Mouse (Mus musculus): ENCODE measurements at regions not wholly inside any gene's neighbourhood (a gene's known extent, or its start where the extent isn't known, plus 50 kb on each side); places are given as distances from the start of the nearest gene placed in this dataset.
"Not testable (repeated sequence)": the region's sequence is repeated elsewhere in the genome, so short reads cannot be mapped to it uniquely, and the experiment has no call there.

DNA sequence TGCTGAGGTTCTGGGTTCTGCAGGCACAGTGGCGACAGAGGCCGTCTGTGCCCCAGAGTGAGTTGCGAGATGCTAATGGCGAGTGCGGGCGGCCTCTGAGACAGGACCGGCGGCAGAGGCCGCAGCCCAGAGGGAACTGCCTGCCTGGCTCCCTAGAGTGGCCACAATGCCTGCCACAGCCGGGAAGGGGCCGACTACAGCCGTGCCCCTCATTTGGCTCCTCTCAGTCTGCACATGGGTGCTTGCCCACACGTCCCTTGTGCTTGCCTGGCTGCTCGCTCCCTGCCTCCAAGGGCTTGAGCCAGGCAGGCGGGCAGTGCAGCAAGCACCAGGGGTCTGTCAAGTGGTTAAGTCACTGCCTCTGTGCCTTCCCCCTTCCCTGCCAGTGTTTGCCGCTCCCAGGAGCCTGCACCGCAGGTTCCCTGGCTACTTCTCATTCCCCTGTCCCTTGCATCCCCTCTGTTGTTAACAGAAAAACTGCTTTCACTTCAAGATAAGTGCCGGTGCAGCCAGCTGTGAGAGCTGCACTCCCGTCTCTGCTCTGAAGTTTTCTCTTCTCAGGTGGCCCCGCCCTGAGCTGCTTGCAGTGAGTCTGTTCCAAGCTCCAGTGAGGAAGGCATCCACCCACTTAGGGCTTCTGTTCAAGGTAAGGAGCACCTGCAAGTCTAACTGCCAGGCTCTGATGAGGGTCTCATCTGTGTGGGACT lies 64.1 kb upstream of the Tgm3 start:
- ATAC-seq (ENCODE audit: insufficient read depth): no peak
- Histone ChIP-seq H3K4me1 (replicated peaks; ENCODE audit: control insufficient read depth in 2 of 2, insufficient read depth in 2 of 2, low read length in 1 of 2) (no peaks in the 10 kb centered on the region), H3K27ac (no peak overlapping the region), H3K27me3 (ENCODE audit: control insufficient read depth, insufficient read depth, low read length) (no peaks in the 10 kb centered on the region), H3K36me3 (replicated peaks; ENCODE audit: control insufficient read depth, insufficient read depth, low read depth) (no peaks in the 10 kb centered on the region), H3K4me2 (ENCODE audit: low read depth) (0 out of 2 replicates have a peak overlapping the region, but pooled peaks have one; percentile 22), H3K4me3 (ENCODE audit: insufficient read depth in 1 of 2, low read depth in 2 of 2, low read length in 2 of 2) (no peak overlapping the region), H3K9ac (replicated peaks) (no peak overlapping the region), H3K9me3 (ENCODE audit: control insufficient read depth, low read length) (no peaks in the 10 kb centered on the region)
- WGBS (ENCODE audit: insufficient replicate concordance): 56% methylated on average over 20 of the region's 20 CpGs
- DNase-seq (ENCODE audit: low read depth in 3 of 3, low spot score in 3 of 3): no peak
- no peak for TF ChIP-seq EP300 (IDR thresholded peaks at IDR 0.05; ENCODE audit: low read depth)
- TF ChIP-seq CTCF (IDR thresholded peaks at IDR 0.05; ENCODE audit: low read depth): no peak

DNA sequence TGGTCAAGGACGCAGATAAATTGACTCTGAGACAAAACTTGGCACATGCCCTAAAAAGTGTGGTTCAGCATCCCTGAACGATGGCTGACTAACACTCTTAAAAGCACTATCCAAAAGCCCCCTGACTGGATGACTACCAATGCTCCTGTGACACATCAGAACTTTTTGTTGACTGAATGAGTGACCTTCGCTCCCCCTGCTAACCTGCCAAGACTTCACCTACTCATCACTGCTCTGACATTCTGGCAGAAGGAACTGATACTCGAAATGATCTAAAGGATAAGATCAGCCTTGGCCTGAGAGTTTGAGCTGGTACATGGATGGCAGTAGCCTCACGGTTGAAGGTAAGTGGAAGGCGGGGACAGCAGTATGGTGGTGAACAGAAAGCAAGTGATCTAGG lies 62.4 kb upstream of the Tgm3 start:
- not testable (repeated sequence) for H3K36me3 ChIP-seq (replicated peaks; ENCODE audit: control insufficient read depth, insufficient read depth, low read depth); H3K27ac ChIP-seq; H3K27me3 ChIP-seq (ENCODE audit: control insufficient read depth, insufficient read depth, low read length); ATAC-seq (ENCODE audit: insufficient read depth); H3K4me3 ChIP-seq (ENCODE audit: insufficient read depth in 1 of 2, low read depth in 2 of 2, low read length in 2 of 2); H3K9ac ChIP-seq (replicated peaks); H3K4me1 ChIP-seq (replicated peaks; ENCODE audit: control insufficient read depth in 2 of 2, insufficient read depth in 2 of 2, low read length in 1 of 2); DNase-seq (ENCODE audit: low read depth in 3 of 3, low spot score in 3 of 3); H3K4me2 ChIP-seq (ENCODE audit: low read depth); H3K9me3 ChIP-seq (ENCODE audit: control insufficient read depth, low read length)
- WGBS (ENCODE audit: insufficient replicate concordance): 53% methylated on average over 6 of the region's 6 CpGs

DNA sequence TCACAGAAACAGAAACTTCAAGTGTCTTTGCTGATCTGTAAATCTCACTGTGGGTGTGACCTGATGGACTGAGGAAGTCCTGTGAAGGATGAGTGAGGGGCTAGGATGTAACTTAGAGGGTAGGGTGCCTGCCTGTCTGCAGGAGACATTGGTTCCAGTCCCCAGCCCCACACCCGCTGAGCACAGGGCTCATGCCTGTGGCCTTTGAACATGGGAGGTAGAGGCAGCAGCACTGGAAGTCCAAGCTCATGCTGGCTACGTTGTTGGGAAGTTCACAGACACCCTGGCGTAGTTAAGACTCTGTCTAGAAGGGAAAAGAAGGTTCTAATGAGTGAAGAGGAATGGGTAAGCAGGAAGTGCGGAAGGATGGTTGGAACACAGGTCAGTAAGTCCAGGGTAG lies 59.7 kb upstream of the Tgm3 start:
- TF ChIP-seq EP300 (IDR thresholded peaks at IDR 0.05; ENCODE audit: low read depth) (no peak), CTCF (IDR thresholded peaks at IDR 0.05; ENCODE audit: low read depth) (no peak)
- WGBS (ENCODE audit: insufficient replicate concordance): 68% methylated on average over 4 of the region's 4 CpGs
- DNase-seq (ENCODE audit: low read depth in 3 of 3, low spot score in 3 of 3) (no peak), ATAC-seq (ENCODE audit: insufficient read depth) (no peak)
- Histone ChIP-seq H3K4me3 (ENCODE audit: insufficient read depth in 1 of 2, low read depth in 2 of 2, low read length in 2 of 2) (no peak overlapping the region), H3K9ac (replicated peaks) (no peak overlapping the region), H3K27me3 (ENCODE audit: control insufficient read depth, insufficient read depth, low read length) (no peaks in the 10 kb centered on the region), H3K36me3 (replicated peaks; ENCODE audit: control insufficient read depth, insufficient read depth, low read depth) (no peaks in the 10 kb centered on the region), H3K9me3 (ENCODE audit: control insufficient read depth, low read length) (no peaks in the 10 kb centered on the region), H3K4me2 (ENCODE audit: low read depth) (no peak overlapping the region), H3K27ac (no peak overlapping the region), H3K4me1 (replicated peaks; ENCODE audit: control insufficient read depth in 2 of 2, insufficient read depth in 2 of 2, low read length in 1 of 2) (no peaks in the 10 kb centered on the region)

DNA sequence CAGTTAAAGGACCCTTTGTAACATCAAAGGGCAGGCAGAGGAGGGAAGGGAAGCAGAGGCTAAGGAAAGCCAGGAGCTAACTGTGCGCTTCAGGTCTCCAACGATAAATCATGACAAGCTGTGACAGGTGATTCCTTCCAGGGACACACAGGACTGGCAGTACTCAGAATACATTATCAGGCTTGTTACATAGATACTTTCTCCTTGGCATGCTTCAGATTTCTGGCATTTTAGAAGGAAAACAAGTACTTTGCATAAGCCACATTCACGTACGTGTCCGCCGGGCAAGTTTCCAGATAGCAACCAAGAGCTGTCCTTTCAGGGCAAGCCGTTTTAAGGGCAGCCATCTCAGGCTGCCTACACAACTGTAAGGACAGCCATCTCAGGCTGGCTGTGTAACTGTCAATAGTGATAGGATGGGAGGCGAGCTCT lies 56.9 kb upstream of the Tgm3 start:
- Histone ChIP-seq H3K9ac (replicated peaks) (no peak overlapping the region), H3K4me1 (replicated peaks; ENCODE audit: control insufficient read depth in 2 of 2, insufficient read depth in 2 of 2, low read length in 1 of 2) (no peaks in the 10 kb centered on the region), H3K36me3 (replicated peaks; ENCODE audit: control insufficient read depth, insufficient read depth, low read depth) (no peaks in the 10 kb centered on the region), H3K4me2 (ENCODE audit: low read depth) (no peak overlapping the region), H3K27me3 (ENCODE audit: control insufficient read depth, insufficient read depth, low read length) (no peaks in the 10 kb centered on the region), H3K9me3 (ENCODE audit: control insufficient read depth, low read length) (no peaks in the 10 kb centered on the region), H3K4me3 (ENCODE audit: insufficient read depth in 1 of 2, low read depth in 2 of 2, low read length in 2 of 2) (no peak overlapping the region), H3K27ac (no peak overlapping the region)
- no peak for DNase-seq (ENCODE audit: low read depth in 3 of 3, low spot score in 3 of 3)
- 64% methylated on average over 8 of the region's 8 CpGs for WGBS (ENCODE audit: insufficient replicate concordance)
- TF ChIP-seq EP300 (IDR thresholded peaks at IDR 0.05; ENCODE audit: low read depth) (no peak), CTCF (IDR thresholded peaks at IDR 0.05; ENCODE audit: low read depth) (no peak)
- no peak for ATAC-seq (ENCODE audit: insufficient read depth)

DNA sequence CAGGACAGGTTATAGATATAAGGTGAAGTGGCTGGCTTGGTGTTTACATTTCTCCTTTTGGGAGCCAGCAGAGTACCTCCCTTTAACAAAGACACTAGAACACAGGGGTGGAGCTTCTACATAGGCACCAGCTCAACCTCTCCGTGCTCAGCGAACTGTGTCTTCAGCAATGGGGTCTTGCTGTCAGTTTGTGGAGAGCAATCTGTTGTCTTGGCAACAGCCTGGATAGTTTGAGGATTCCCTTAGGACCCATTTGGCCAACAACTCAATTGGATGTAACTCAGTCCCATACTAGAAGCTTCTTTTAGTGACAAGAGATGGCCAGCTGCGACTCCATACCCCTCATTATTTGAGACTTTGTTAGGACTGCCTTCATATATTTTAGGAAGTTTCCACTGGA lies 54.0 kb upstream of the Tgm3 start:
- Histone ChIP-seq H3K27ac (no peak overlapping the region), H3K36me3 (replicated peaks; ENCODE audit: control insufficient read depth, insufficient read depth, low read depth) (no peaks in the 10 kb centered on the region), H3K4me3 (ENCODE audit: insufficient read depth in 1 of 2, low read depth in 2 of 2, low read length in 2 of 2) (no peak overlapping the region), H3K4me2 (ENCODE audit: low read depth) (no peak overlapping the region), H3K9me3 (ENCODE audit: control insufficient read depth, low read length) (no peaks in the 10 kb centered on the region), H3K4me1 (replicated peaks; ENCODE audit: control insufficient read depth in 2 of 2, insufficient read depth in 2 of 2, low read length in 1 of 2) (no peaks in the 10 kb centered on the region), H3K27me3 (ENCODE audit: control insufficient read depth, insufficient read depth, low read length) (no peaks in the 10 kb centered on the region), H3K9ac (replicated peaks) (no peak overlapping the region)
- TF ChIP-seq CTCF (IDR thresholded peaks at IDR 0.05; ENCODE audit: low read depth): no peak
- no peak for TF ChIP-seq EP300 (IDR thresholded peaks at IDR 0.05; ENCODE audit: low read depth)
- no peak for ATAC-seq (ENCODE audit: insufficient read depth)
- DNase-seq (ENCODE audit: low read depth in 3 of 3, low spot score in 3 of 3): no peak
- 63% methylated on average over 3 of the region's 3 CpGs for WGBS (ENCODE audit: insufficient replicate concordance)

Data from liver, embryonic 14.5 days (tissue).